Mouse (Mus musculus): ENCODE measurements at regions not wholly inside any gene's neighbourhood (a gene's known extent, or its start where the extent isn't known, plus 50 kb on each side); places are given as distances from the start of the nearest gene placed in this dataset.
A peak's percentile ranks its signal among the peaks of the same experiment; 100 is the strongest.

- H3K9me3 ChIP-seq (replicated peaks), result no peaks in the 10 kb centered on the region
- no peak overlapping the region for H3K4me2 ChIP-seq (replicated peaks)
- ATAC-seq (ENCODE audit: insufficient number of reproducible peaks, low FRiP score, low TSS enrichment, low read depth), result no peak
- no peaks in the 10 kb centered on the region for H3K27me3 ChIP-seq
- no peaks in the 10 kb centered on the region for H3K36me3 ChIP-seq
- no peak overlapping the region for H3K9ac ChIP-seq
- no peak overlapping the region for H3K4me3 ChIP-seq (replicated peaks)
- peaks cover 8% of the 10 kb centered on the region; the same call in 1 of the 2 replicates for H3K4me1 ChIP-seq
- H3K27ac ChIP-seq (replicated peaks), result no peak overlapping the region
- WGBS, result 27% methylated on average over 6 of the region's 6 CpGs
These were observed 74.2 kb upstream of the Peli1 start for GRCm38 (mm10) chr11:21016791-21017329.

- Histone ChIP-seq H3K9me3 (replicated peaks) (no peaks in the 10 kb centered on the region), H3K27me3 (no peaks in the 10 kb centered on the region), H3K4me2 (replicated peaks) (no peak overlapping the region), H3K27ac (replicated peaks) (no peak overlapping the region), H3K36me3 (no peaks in the 10 kb centered on the region), H3K4me1 (peaks cover 8% of the 10 kb centered on the region; the same call in 1 of the 2 replicates), H3K4me3 (replicated peaks) (no peak overlapping the region), H3K9ac (no peak overlapping the region)
- 80% methylated on average over 2 of the region's 2 CpGs for WGBS
- no peak for ATAC-seq (ENCODE audit: insufficient number of reproducible peaks, low FRiP score, low TSS enrichment, low read depth)
These were observed 71.3 kb upstream of the Peli1 start for GRCm38 (mm10) chr11:21019829-21020228.

GRCm38 (mm10) chr11:21024111-21024510, 67.0 kb upstream of the Peli1 start:
- no peak for ATAC-seq (ENCODE audit: insufficient number of reproducible peaks, low FRiP score, low TSS enrichment, low read depth)

GRCm38 (mm10) chr11:21024521-21024920, 66.6 kb upstream of the Peli1 start:
- Histone ChIP-seq H3K36me3 (no peaks in the 10 kb centered on the region), H3K27ac (replicated peaks) (no peak overlapping the region), H3K4me3 (replicated peaks) (no peak overlapping the region), H3K4me2 (replicated peaks) (no peak overlapping the region), H3K4me1 (no peaks in the 10 kb centered on the region), H3K9ac (no peak overlapping the region), H3K9me3 (replicated peaks) (no peaks in the 10 kb centered on the region), H3K27me3 (no peaks in the 10 kb centered on the region)
- no peak for ATAC-seq (ENCODE audit: insufficient number of reproducible peaks, low FRiP score, low TSS enrichment, low read depth)
- 53% methylated on average over 2 of the region's 2 CpGs for WGBS

More at GRCm38 (mm10) chr11:21024111-21024510, 67.0 kb upstream of the Peli1 start:
- H3K4me2 ChIP-seq (replicated peaks), result no peak overlapping the region
- no peak overlapping the region for H3K9ac ChIP-seq
- no peak overlapping the region for H3K4me3 ChIP-seq (replicated peaks)
- no peaks in the 10 kb centered on the region for H3K36me3 ChIP-seq
- H3K27me3 ChIP-seq, result no peaks in the 10 kb centered on the region
- no peaks in the 10 kb centered on the region for H3K9me3 ChIP-seq (replicated peaks)
- no peaks in the 10 kb centered on the region for H3K4me1 ChIP-seq
- H3K27ac ChIP-seq (replicated peaks), result no peak overlapping the region
- WGBS, result 65% methylated on average over 4 of the region's 4 CpGs

GRCm38 (mm10) chr11:21027299-21027698, 63.8 kb upstream of the Peli1 start:
- no peaks in the 10 kb centered on the region for H3K27me3 ChIP-seq
- H3K36me3 ChIP-seq, result no peaks in the 10 kb centered on the region
- no peaks in the 10 kb centered on the region for H3K9me3 ChIP-seq (replicated peaks)
- H3K4me2 ChIP-seq (replicated peaks), result no peak overlapping the region
- H3K9ac ChIP-seq, result no peak overlapping the region
- no peaks in the 10 kb centered on the region for H3K4me1 ChIP-seq
- no peak for ATAC-seq (ENCODE audit: insufficient number of reproducible peaks, low FRiP score, low TSS enrichment, low read depth)
- no peak overlapping the region for H3K27ac ChIP-seq (replicated peaks)
- 83% methylated on average over 4 of the region's 4 CpGs for WGBS
- H3K4me3 ChIP-seq (replicated peaks), result no peak overlapping the region

GRCm38 (mm10) chr11:21030362-21030761, 60.7 kb upstream of the Peli1 start:
- ATAC-seq (ENCODE audit: insufficient number of reproducible peaks, low FRiP score, low TSS enrichment, low read depth), result no peak
- Histone ChIP-seq H3K4me1 (peaks cover 17% of the 10 kb centered on the region), H3K4me3 (replicated peaks) (no peak overlapping the region), H3K4me2 (replicated peaks) (no peak overlapping the region), H3K9ac (no peak overlapping the region), H3K9me3 (replicated peaks) (no peaks in the 10 kb centered on the region), H3K36me3 (no peaks in the 10 kb centered on the region), H3K27ac (replicated peaks) (no peak overlapping the region), H3K27me3 (no peaks in the 10 kb centered on the region)
- WGBS, result 90% methylated on average over 6 of the region's 6 CpGs

GRCm38 (mm10) chr11:21031816-21032215, 59.3 kb upstream of the Peli1 start:
- Histone ChIP-seq H3K36me3 (no peaks in the 10 kb centered on the region), H3K9me3 (replicated peaks) (no peaks in the 10 kb centered on the region), H3K27ac (replicated peaks) (no peak overlapping the region), H3K4me2 (replicated peaks) (no peak overlapping the region), H3K9ac (no peak overlapping the region), H3K4me1 (peaks cover 20% of the 10 kb centered on the region), H3K4me3 (replicated peaks) (no peak overlapping the region), H3K27me3 (no peaks in the 10 kb centered on the region)
- ATAC-seq (ENCODE audit: insufficient number of reproducible peaks, low FRiP score, low TSS enrichment, low read depth), result no peak
- WGBS, result 89% methylated on average over 2 of the region's 2 CpGs

- Histone ChIP-seq H3K4me2 (replicated peaks) (no peak overlapping the region), H3K9me3 (replicated peaks) (no peaks in the 10 kb centered on the region), H3K4me1 (peaks cover 20% of the 10 kb centered on the region), H3K9ac (no peak overlapping the region), H3K27me3 (no peaks in the 10 kb centered on the region), H3K4me3 (replicated peaks) (no peak overlapping the region), H3K36me3 (no peaks in the 10 kb centered on the region), H3K27ac (replicated peaks) (peak overlapping the region; percentile 56; the same call in 1 of the 2 replicates)
- WGBS, result 63% methylated on average over 14 of the region's 14 CpGs
- no peak for ATAC-seq (ENCODE audit: insufficient number of reproducible peaks, low FRiP score, low TSS enrichment, low read depth)
These were observed 57.8 kb upstream of the Peli1 start for GRCm38 (mm10) chr11:21033234-21033822.

GRCm38 (mm10) chr11:21033823-21034401, 57.2 kb upstream of the Peli1 start:
- Histone ChIP-seq H3K4me2 (replicated peaks) (no peak overlapping the region), H3K4me3 (replicated peaks) (no peak overlapping the region), H3K27ac (replicated peaks) (peak overlapping the region; percentile 56; the same call in 1 of the 2 replicates), H3K4me1 (peaks cover 20% of the 10 kb centered on the region), H3K9ac (no peak overlapping the region), H3K9me3 (replicated peaks) (no peaks in the 10 kb centered on the region), H3K36me3 (no peaks in the 10 kb centered on the region), H3K27me3 (no peaks in the 10 kb centered on the region)
- ATAC-seq (ENCODE audit: insufficient number of reproducible peaks, low FRiP score, low TSS enrichment, low read depth), result no peak
- 43% methylated on average over 11 of the region's 11 CpGs for WGBS

- H3K4me1 ChIP-seq, result peaks cover 20% of the 10 kb centered on the region
- no peaks in the 10 kb centered on the region for H3K36me3 ChIP-seq
- 41% methylated on average over 7 of the region's 7 CpGs for WGBS
- no peaks in the 10 kb centered on the region for H3K9me3 ChIP-seq (replicated peaks)
- no peak overlapping the region for H3K9ac ChIP-seq
- no peaks in the 10 kb centered on the region for H3K27me3 ChIP-seq
- no peak overlapping the region for H3K4me3 ChIP-seq (replicated peaks)
- no peak for ATAC-seq (ENCODE audit: insufficient number of reproducible peaks, low FRiP score, low TSS enrichment, low read depth)
- H3K27ac ChIP-seq (replicated peaks), result no peak overlapping the region; the same call in 1 of the 2 replicates
- no peak overlapping the region for H3K4me2 ChIP-seq (replicated peaks)
These were observed 54.8 kb upstream of the Peli1 start for GRCm38 (mm10) chr11:21036161-21036916.

- no peaks in the 10 kb centered on the region for H3K36me3 ChIP-seq
- H3K4me2 ChIP-seq (replicated peaks), result no peak overlapping the region
- no peak overlapping the region for H3K27ac ChIP-seq (replicated peaks)
- H3K9ac ChIP-seq, result no peak overlapping the region
- no peak overlapping the region for H3K4me3 ChIP-seq (replicated peaks)
- no peaks in the 10 kb centered on the region for H3K27me3 ChIP-seq
- WGBS, result 91% methylated on average over 6 of the region's 6 CpGs
- no peak for ATAC-seq (ENCODE audit: insufficient number of reproducible peaks, low FRiP score, low TSS enrichment, low read depth)
- no peaks in the 10 kb centered on the region for H3K9me3 ChIP-seq (replicated peaks)
- H3K4me1 ChIP-seq, result peaks cover 20% of the 10 kb centered on the region
These were observed 53.7 kb upstream of the Peli1 start for GRCm38 (mm10) chr11:21037267-21037906.
